Mouse (Mus musculus): Measurements from ENCODE around the gene Asic1.
"Not testable (repeated sequence)": the region's sequence is repeated elsewhere in the genome, so short reads cannot be mapped to it uniquely, and the experiment has no call there.

Gene Asic1

DNA sequence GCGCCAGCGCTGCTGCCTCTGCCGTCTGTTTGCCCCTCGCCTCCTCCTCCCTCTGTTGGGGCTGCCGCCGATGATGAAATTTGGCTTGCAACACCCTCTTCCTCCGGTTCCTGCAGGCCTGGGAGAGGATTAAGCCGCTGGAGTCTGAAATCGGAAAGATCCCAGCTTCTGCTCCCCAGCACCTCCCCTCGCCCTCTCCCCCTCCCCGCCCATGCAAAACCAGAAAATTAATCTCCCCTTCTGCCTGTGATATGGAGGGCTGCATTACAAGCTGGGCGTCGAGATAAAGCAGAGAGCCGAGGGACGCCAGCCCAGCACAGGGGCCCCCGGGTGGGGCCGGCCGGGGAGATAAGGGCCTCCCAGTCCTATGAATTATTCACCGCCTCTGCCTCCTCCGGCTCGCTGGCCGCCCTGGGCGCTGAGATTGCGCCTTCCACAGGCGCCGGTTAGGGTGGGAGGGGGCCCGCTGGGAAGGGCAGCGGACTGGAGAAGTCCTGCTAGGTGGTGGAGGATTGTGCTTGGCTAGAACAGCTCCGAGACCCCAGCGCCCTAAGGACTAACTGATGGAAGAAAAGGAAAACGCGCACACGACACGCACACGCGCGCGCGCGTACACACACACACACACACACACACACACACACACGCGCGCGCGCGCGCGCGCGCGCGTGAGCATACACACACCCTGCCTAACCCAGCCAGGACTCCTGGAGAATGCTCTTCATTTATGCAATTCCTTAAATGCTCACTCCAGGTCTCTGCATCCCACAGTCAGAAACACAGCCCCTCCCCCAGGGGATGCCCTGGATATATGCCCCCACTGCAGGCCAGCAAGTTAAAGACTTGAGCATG lies 5.3 kb upstream of the Asic1 start:
- DNase-seq: peak; percentile 88

DNA sequence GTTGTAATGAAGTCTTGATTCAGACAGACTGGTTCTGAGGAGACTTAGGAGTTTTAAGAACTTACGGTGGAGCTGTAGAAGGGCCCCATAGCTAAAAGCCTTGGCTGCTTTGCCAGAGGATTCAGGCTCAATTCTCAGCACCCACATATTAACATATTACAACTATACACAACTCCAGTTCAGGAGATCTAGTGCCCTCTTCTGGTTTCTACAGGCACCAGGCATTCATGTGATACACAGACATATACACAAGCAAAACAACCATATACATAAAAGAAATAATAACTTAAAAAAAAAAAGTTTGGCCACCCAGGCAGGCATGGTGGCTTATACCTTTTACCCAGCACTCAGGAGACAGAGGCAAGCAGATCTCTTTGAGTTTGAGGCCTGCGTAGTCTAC lies 2.6 kb upstream of the Asic1 start:
- DNase-seq: no peak

DNA sequence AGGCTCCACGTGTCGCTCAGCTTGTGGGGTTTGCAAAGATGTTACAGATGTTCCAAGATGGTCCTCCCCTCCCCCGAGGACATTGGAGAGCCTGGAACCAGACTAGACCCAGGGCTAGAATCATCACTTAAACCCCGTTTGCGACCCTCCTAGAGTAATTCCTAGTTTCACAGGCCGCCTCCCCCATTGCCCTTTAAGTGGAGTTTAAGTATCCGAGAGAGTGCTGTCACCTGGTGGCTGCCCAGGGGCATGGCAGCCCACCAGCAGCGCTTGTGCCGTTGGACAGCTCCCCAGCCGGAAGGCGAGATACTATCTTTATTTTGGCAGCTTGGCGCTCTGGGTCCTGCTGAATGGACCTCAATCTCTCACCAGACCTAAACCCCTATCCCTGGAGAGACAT lies 1.3 kb upstream of the Asic1 start:
- DNase-seq: peak; percentile 67

DNA sequence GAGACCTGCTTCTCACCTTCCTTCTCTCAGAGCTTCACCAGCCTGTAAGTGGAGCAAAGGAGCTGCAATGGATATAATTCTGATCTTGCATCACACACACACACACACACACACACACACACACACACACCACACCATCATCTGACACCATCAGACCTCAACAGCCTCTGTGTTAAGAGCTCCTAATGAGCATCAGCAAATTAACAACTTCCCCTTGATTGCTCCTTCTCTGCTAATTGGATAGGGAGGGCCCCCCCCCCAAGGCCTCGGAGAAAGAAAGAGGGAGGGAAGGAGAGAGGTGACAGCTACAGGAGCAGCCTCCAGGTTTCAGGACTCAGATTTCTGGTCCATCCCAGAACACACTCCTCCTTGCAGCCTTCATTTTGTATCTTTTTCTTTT lies 776 bp upstream of the Asic1 start:
- no peak for DNase-seq

DNA sequence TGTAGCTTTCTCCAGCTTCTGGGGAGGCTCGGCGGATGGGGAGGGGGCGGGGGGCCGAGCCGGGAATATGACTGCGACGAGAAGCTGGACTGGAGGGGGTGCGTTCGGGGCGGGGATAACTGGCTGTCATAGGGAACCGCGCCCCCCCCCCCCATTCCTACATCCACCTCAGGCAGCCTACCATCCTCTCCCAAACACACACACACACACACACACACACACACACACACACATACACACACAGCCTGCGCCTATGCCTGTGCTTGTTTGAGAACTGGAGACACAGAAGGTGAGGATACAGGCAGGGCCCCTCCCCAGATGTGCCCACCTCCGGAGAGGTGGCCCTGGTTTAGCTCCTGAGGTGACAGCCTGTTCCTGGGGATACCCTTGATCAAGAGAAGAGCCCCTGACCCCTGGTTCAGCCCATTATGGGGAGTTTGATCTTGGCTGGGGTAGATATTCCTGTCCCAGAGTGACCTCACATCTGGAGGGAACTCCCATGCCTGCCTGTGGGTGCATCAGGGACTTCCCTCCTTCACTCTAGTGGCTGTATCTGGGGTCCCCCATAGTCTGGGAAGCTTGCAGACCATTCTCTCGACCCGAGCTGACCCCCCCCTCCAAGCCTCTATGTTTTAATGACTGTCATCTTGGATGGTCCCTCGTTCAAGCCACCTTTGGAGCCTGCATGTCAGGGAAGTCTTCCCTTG lies 949 bp downstream of the Asic1 start:
- no peak for DNase-seq

DNA sequence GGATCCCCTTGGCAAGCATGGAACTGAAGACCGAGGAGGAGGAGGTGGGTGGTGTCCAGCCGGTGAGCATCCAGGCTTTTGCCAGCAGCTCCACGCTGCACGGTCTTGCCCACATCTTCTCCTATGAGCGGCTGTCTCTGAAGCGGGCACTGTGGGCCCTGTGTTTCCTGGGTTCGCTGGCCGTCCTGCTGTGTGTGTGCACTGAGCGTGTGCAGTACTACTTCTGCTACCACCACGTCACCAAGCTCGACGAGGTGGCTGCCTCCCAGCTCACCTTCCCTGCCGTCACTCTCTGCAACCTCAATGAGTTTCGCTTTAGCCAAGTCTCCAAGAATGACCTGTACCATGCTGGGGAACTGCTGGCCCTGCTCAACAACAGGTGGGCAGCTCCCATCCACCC lies 1.6 kb downstream of the Asic1 start:
- no peak for DNase-seq

DNA sequence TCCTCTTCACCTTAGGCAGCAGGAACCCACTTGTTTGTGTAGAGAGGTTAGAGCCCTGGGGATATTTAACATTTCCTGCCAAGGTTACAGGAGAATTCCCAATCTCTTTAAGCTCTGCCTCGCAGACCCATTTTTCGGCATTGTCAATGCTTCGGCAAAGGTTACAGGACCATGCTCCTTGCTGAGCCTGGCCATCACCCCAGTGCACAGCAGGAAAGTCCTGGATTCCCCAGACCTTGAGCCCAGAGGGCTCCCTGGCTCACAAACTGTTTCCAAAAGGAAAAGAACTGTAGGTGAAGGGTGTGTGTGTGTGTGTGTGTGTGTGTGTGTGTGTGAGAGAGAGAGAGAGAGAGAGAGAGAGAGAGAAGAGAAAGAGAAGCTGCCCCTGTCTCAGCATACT lies 4.7 kb downstream of the Asic1 start:
- DNase-seq: no peak

DNA sequence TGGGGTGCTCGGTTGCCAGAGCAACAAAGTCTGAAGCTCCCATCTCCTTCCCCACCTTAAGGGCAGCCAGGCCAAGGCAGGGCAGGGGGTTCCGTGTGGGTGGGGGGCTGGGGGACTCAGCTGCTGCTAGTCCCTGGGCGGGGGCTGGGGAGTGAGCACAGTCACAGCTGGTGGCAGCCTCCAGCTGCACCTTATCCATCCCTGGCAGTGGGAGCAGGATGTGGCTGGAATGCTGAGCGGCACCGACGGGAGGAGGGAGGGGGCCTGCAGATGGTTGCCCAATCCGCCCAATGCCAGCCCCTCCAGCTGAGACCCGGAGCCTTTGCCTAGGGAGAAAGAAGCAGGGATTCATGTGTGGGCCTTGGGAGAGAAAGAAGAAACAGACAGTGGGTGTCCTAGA lies 6.9 kb downstream of the Asic1 start:
- no peak for DNase-seq

DNA sequence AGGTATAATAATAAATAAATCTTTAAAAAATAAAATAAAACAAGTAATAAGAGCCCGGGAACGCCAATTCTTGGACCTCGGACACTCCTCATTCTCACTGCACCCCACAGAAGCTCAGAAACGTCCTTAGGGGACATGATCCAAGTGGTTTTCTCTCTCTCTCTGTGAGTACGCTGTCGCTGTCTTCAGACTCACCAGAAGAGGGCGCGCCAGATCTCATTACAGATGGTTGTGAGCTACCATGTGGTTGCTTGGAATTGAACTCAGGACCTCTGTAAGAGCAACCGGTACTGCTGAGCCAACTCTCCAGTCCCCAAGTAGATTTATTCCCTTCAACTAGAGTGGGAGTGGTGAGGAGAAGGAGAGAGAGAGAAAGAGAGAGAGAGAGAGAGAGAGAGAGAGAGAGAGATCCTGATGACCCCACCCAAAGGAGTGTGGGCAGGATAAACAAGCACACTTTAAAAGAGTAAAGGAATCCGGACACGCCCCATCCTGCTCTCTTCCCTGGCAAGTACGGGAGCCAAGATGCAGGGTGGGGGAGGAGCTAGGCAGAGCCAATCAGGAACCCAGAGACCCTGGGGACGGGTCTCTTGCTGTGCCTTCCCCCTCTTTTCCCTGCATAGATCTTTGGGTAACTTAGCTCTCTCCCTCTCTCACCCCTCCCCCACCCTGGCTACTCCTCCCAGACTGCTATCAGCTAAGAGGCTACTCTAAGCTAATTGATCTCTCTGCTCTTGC lies 8.1 kb downstream of the Asic1 start:
- DNase-seq: peak; percentile 64

DNA sequence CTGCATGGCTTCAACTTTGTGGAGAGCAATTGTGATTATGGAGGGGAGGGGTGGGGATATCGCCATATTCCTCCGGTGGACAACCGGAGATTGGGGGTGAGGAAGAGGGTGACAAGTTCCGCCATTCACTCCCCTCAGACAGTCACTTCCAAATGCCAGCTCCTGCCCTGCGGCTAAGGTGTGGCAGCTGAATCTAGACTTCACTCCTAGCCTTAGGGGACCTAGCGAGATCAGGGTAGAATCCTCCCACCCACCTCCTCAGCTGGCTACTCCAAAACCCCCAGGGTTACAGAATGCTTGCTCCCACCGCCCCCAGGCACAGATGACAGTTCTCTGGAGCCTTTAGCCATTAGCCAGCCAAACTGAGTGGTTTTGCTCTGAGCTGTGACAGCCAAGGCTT lies 8.8 kb downstream of the Asic1 start:
- DNase-seq: no peak

DNA sequence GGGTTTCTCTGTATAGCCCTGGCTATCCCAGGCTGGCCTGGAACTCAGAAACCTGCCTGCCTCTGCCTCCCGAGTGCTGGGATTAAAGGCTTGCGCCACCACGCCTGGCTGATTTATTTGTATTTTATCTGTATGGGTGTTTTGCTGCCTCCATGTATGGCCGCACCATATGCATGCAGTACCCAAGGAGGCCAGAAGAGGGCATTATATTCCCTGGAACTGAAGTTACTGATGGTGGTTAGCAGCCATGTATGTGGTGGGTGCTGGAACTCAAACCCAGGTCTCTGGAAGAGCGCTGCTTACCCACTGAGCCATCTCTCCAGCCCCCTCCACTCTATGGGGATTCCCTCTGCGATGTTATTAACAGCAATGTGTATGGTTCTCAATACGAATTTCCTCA lies 12.7 kb downstream of the Asic1 start:
- DNase-seq: peak; percentile 42

DNA sequence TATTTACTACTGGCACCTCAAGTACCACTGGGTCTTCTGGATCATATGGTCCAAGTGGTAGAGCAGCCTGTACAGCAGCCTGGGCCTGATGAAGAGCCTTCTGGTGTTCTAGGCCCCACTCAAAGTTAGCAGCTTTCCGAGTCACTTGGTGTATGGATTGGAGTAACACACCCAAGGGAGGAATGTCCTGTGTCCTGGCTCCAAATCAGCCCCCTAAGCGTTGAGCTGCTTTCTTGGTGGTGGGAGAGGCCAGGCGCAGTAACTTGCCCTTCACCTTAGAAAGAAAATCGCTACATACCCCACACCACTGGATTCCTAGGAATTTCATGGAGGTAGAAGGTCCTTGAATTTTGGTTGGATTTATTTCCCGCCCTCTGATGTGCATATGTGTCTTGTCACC lies 14.0 kb downstream of the Asic1 start:
- no peak for DNase-seq

DNA sequence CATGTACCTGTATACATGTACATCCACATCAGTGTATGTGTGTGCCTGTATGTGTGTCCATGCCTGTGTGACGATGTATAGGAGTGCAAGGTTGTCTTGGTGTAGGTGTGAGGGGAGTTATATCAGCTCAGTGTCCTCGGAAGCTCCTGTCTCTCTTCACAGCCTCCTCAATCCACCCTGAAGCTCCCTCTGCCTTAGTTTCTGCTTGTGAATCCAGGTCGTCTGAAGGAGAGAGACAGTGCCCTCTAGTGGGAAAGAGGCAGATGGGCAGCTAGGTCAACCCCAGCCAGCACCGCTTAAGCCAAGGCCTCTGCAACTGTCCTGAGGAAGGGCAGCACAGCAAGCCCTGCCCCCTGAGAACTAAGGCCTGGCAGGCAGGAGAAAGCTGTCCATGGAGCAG lies 18.5 kb downstream of the Asic1 start:
- DNase-seq: peak; percentile 38

DNA sequence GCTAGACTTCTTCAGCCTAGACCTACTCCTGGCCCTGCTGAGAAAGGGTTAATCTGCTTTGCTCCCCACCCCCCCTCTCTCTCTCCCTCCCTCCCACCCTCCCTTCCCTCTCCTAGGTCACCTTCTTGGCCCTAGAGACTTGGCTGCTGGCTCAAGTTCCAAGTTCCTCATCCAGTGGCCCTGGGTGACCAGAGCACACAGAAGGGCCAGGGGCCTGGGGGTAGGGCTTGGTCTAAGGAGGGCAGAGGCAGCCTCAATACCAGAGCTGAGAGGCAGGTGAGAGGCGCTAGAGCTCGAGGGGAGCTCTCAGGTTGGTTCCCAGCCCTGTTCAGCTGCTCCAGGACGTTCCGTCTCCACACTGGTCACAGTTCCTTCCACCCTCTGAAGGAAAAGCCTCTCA lies 20.8 kb downstream of the Asic1 start:
- no peak for DNase-seq

DNA sequence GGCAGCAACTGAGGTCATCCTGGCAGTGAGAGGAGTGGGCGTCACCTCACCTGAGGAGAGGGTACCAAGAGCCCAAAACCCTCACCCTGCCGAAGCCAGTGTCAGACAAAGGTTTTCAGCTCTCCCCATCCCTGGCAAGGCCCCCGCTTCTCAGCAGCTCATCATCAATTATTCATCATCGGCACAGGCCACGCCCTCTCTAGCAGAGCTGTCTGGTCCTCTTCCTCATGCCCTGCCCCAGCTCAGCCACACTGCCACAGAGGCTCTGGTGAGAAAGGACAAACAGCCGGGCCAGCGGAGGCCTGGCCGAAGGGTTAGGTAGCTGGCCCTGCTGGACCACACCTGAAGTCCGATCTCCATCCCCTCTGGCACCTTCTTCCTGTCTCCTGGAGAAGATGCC lies 21.8 kb downstream of the Asic1 start:
- no peak for DNase-seq

DNA sequence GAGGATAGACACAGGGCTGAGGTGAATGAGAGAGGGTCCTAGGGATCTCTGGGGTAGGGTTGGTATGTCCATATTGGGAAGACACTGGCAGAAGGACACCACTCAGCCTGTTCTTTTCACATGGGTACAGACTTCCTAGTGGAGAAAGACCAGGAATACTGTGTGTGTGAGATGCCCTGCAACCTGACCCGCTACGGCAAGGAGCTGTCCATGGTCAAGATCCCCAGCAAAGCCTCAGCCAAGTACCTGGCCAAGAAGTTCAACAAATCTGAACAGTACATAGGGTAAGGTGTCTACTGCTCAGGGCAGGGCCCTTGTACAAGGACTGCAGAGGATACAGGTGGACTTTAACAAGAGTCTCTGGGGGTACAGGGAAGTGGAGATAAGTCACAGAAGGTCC lies 27.1 kb downstream of the Asic1 start:
- no peak for DNase-seq

DNA sequence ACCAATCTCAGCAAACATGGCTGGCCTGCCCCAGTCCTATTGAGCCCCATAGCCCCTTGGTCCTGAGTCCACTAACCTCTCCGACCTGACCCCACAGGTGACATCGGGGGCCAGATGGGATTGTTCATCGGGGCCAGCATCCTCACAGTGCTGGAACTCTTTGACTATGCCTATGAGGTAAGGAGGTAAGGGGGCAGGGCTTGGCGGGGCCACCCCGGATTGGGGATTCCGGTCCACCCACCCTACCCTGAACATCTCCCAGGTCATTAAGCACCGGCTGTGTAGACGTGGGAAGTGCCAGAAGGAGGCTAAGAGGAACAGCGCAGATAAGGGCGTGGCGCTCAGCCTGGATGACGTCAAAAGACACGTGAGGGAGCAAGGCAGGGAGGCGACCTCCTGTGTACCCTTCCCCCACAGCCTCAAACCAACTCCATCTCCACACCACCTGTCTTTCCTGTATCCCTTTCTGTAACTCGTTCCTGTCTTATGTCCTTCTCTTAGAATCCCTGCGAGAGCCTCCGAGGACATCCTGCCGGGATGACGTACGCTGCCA lies 28.4 kb downstream of the Asic1 start:
- no peak for DNase-seq

DNA sequence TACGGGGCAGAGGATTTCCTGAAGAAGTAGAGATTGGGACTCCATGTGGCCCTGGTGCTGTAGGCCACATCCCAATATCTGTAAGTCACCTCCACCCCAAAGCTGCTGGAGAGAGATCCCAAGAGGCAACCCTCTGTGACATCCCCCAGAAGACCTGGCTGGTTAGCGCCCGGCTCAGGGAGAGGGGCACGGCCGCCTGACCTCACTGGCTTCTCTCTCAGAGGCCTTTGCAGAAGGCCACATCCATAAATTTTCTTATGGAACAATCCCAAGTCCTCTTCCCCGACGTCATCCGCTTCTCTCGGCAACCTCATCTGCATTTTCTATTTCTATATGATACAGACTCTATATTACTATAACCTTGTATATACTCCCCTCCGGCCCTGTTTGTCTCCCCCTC lies 29.5 kb downstream of the Asic1 start:
- no peak for DNase-seq

DNA sequence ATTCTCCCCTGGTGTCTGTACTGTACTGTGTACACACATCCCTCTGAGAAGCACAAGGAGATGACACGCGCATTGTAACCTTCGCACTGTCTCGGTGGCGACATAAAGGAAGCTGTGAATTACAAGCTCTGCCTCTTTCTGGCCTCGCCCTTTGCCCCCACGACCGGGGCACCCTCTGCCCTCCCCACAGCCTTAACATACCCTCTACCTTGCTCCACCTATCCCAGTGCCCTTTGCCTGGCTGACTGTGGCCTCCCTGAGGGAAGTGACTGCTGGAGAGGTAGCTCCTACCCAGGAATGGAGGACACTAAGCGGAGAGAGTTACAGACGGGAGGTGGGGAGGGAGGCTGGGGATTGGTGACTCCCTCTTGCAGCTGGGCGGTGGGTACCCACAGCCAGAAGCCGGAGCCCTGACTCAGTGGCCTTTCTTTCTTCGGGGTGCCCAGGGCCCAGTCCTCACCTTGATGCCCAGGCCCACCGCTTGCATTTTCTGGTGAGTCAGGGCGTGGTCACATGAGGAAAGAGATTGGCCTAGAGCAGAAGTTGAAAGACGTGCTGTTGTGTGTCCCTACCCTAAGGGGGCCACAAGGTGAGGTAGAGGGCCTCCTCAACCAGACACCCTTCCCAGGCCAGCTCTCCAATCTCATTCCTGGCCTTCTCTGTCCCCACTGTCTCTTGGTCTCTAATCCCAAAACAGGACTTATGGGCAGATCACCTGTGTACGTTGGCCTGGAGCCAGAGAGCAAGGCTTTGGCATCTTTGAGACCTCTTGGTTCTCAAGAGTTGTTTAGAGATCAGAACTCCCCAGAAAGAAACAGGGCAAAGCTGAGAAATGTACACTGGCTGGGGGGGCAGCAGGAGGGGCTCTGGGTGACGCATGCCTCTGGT lies 30.3 kb downstream of the Asic1 start:
- no peak for DNase-seq

DNA sequence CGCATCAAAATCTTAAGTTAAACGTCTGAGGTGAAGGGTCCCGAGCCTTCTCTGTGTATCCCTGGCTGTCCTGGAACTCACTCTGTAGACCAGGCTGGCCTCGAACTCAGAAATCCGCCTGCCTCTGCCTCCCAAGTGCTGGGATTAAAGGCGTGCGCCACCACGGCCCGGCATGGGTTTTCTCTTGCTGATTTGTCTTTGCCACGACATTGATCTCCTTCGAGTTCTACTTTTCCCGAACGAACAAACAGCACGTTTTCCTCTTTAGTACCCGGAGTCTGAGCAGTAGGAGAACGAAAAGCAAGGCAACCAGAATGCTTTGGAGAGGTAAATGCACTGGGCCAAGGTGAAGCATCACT lies 31.5 kb downstream of the Asic1 start:
- not testable (repeated sequence) for DNase-seq

DNA sequence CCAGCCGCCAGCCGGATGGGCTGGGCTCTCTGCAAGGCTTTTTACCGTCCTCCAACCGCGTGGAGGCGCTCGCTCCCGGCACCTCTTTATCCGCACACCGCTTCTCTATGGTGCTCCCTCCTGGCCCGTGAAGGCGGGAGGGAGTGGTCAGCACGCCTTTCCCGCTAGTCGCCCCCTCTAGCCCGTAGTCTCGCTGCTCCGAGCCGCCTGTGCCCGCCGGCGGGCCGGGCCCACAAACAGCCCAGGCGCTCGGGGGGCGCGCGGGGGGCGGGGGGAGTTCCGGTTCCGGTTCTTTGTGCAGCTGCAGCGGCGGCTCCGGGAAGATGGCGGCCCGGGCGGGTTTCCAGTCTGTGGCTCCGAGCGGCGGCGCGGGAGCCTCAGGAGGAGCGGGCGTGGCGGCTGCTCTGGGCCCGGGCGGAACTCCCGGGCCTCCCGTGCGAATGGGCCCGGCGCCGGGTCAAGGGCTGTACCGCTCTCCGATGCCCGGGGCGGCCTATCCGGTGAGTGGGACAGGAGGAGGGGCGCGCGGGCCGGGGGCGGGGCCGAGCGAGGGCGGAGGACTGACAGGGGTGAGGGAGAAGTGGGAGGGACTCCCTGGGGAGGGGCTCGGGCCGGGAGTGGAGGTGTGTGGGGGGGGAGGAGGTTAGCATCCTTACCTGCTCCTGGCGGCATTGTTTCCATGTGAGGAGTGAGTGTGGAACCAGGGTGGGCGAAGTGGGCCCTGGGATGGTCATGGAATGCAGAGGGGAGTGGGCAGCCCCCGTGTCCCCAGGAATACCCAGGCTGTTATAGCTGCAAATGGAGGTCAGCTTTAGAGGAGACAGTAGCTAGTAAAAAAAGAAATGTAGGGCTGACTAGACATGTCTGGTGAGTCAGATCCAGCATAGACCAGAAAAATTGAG lies 32.1 kb downstream of the Asic1 start, which contains the start of gene Smarcd1:
Gene Smarcd1, plus strand, starts transcription at position 131 of the 902 bp plus-strand sequence.
- peak; percentile 94 for DNase-seq

Measured in liver (tissue).